In genomic region chr4:88094768-88095420, GRCm38 (mm10) we compare ENCODE assay signal across 8 mouse cellular contexts. TPM values are rescaled to one million over a fixed set of nuclear protein-coding genes. Genes with fewer than 3 reads are reported as not detected.
DNase-seq lines count a peak whose midpoint lies in the region; ATAC-seq and TF ChIP-seq lines count a peak whose summit lies in the region.

No protein-coding gene starts in this region.

- H3K9ac ChIP-seq in heart, postnatal 0 days (replicated peaks; ENCODE audit: low read depth, low read length) = peak overlapping the region; percentile 75
- peak overlapping the region; percentile 84 for H3K9ac ChIP-seq in ES-E14 (ENCODE audit: insufficient read depth, low read depth, low read length, poor library complexity, severe bottlenecking)
- peak overlapping the region; percentile 78 for H3K9ac ChIP-seq in limb, embryonic 13.5 days

- no peak for DNase-seq in heart, postnatal 0 days (ENCODE audit: low spot score)
- DNase-seq in heart, postnatal 10 days = no peak
- peak; percentile 24 for DNase-seq in ES-E14 (ENCODE audit: low read depth, low spot score)
- no peak for DNase-seq in kidney, adult 18-20 months
- no peak for DNase-seq in cerebellum, postnatal 4 days (ENCODE audit: low spot score in 2 of 2)

- no peak for TF ChIP-seq CTCF in heart, postnatal 0 days (IDR thresholded peaks at IDR 0.05; ENCODE audit: low read depth)
- TF ChIP-seq CTCF in embryonic fibroblast, embryonic 13.5 days (IDR thresholded peaks at IDR 0.05; ENCODE audit: borderline replicate concordance, insufficient read depth, low read length) = no peak
- no peak for TF ChIP-seq CTCF in small intestine, adult 2 months (IDR thresholded peaks at IDR 0.05; ENCODE audit: extremely low read depth, insufficient read length, insufficient replicate concordance, low read depth, low read length)

- H3K9me3 ChIP-seq in heart, postnatal 0 days (replicated peaks; ENCODE audit: control insufficient read depth, low read length) = no peaks in the 10 kb centered on the region
- H3K9me3 ChIP-seq in ES-E14 (ENCODE audit: control insufficient read depth, insufficient read depth, low read depth, low read length) = no peaks in the 10 kb centered on the region
- no peaks in the 10 kb centered on the region for H3K9me3 ChIP-seq in limb, embryonic 13.5 days

- H3K27ac ChIP-seq in heart, postnatal 0 days (ENCODE audit: low read depth) = peak overlapping the region; percentile 51; the same call in 1 of the 2 replicates
- no peak overlapping the region for H3K27ac ChIP-seq in ES-E14 (ENCODE audit: insufficient read depth, low read depth, low read length, poor library complexity, severe bottlenecking)
- H3K27ac ChIP-seq in embryonic fibroblast, embryonic 13.5 days (ENCODE audit: insufficient read depth, low read length) = no peak overlapping the region
- no peak overlapping the region for H3K27ac ChIP-seq in limb, embryonic 13.5 days
- H3K27ac ChIP-seq in small intestine, adult 2 months (ENCODE audit: insufficient read depth, low read depth, low read length) = 0 out of 2 replicates have a peak overlapping the region, but pooled peaks have one; percentile 0

- in situ Hi-C loops in ES-E14 (cut with MboI; ENCODE audit: low sequenced_read_pairs in 2 of 2, unreplicated experiment in 2 of 2) = no loop called here

- peak overlapping the region; percentile 96 for H3K4me2 ChIP-seq in heart, postnatal 0 days (ENCODE audit: low read depth, low read length)
- H3K4me2 ChIP-seq in limb, embryonic 13.5 days (replicated peaks) = peak overlapping the region; percentile 94

- no peaks in the 10 kb centered on the region for H3K36me3 ChIP-seq in heart, postnatal 0 days (replicated peaks; ENCODE audit: control insufficient read depth, insufficient read depth, low read length)
- no peaks in the 10 kb centered on the region for H3K36me3 ChIP-seq in ES-E14 (ENCODE audit: control insufficient read depth, insufficient read depth, low read length, poor library complexity, severe bottlenecking)
- H3K36me3 ChIP-seq in limb, embryonic 13.5 days = no peaks in the 10 kb centered on the region
- no peaks in the 10 kb centered on the region for H3K36me3 ChIP-seq in small intestine, adult 2 months (ENCODE audit: control insufficient read depth, insufficient read depth, low read length)

- no peak for TF ChIP-seq POLR2A in embryonic fibroblast, embryonic 13.5 days (IDR thresholded peaks at IDR 0.05; ENCODE audit: low read depth, low read length)
- no peak for TF ChIP-seq POLR2A in small intestine, adult 2 months (IDR thresholded peaks at IDR 0.05; ENCODE audit: low read depth, low read length)

- H3K4me3 ChIP-seq in heart, postnatal 0 days (ENCODE audit: low read depth, low read length) = peak overlapping the region; percentile 74
- H3K4me3 ChIP-seq in ES-E14 (ENCODE audit: insufficient read depth in 1 of 2, low read depth in 1 of 2, low read length in 2 of 2, poor library complexity in 1 of 2, severe bottlenecking in 1 of 2) = peak overlapping the region; percentile 82 to 97
- peak overlapping the region; percentile 73 for H3K4me3 ChIP-seq in embryonic fibroblast, embryonic 13.5 days (ENCODE audit: insufficient read depth, low read length)
- H3K4me3 ChIP-seq in limb, embryonic 13.5 days = peak overlapping the region; percentile 59
- peak overlapping the region; percentile 81 for H3K4me3 ChIP-seq in small intestine, adult 2 months (ENCODE audit: low read depth, low read length)

- intact Hi-C loops in heart, postnatal 10 days (cut with DNase I) = loop anchor here (5.0 to 10.0 kb wide), 2 partner anchors 58 to 420 kb away; no protein-coding TSS in a partner anchor

- H3K27me3 ChIP-seq in heart, postnatal 0 days (ENCODE audit: control insufficient read depth, insufficient read depth, low read length) = no peaks in the 10 kb centered on the region
- no peaks in the 10 kb centered on the region for H3K27me3 ChIP-seq in limb, embryonic 13.5 days
- H3K27me3 ChIP-seq in small intestine, adult 2 months (ENCODE audit: control insufficient read depth, insufficient read depth, low read length) = no peaks in the 10 kb centered on the region

- 2% methylated on average over 30 of the region's 30 CpGs for WGBS in heart, postnatal 0 days
- under 1% methylated on average over 30 of the region's 30 CpGs for WGBS in limb, embryonic 13.5 days
- WGBS in small intestine, adult 2 months = 2% methylated on average over 30 of the region's 30 CpGs

- no peak for TF ChIP-seq EP300 in heart, postnatal 0 days (IDR thresholded peaks at IDR 0.05; ENCODE audit: low read depth)

- peak; percentile 59 for ATAC-seq in heart, postnatal 0 days (ENCODE audit: insufficient read depth, low read depth)
- ATAC-seq in limb, embryonic 13.5 days (ENCODE audit: low FRiP score, low read depth) = peak; percentile 76

- no peaks in the 10 kb centered on the region; the same call in 1 of the 2 replicates for H3K4me1 ChIP-seq in heart, postnatal 0 days (ENCODE audit: control insufficient read depth, insufficient read depth)
- no peaks in the 10 kb centered on the region for H3K4me1 ChIP-seq in ES-E14 (ENCODE audit: control insufficient read depth in 2 of 2, insufficient read depth in 2 of 2, low read length in 2 of 2, poor library complexity in 1 of 2)
- 0 out of 2 replicates have a peak, but pooled peaks cover 4% of the 10 kb centered on the region for H3K4me1 ChIP-seq in embryonic fibroblast, embryonic 13.5 days (ENCODE audit: control insufficient read depth, insufficient read depth, low read length)
- H3K4me1 ChIP-seq in limb, embryonic 13.5 days = peaks cover 6% of the 10 kb centered on the region; the same call in 1 of the 2 replicates
- H3K4me1 ChIP-seq in small intestine, adult 2 months (ENCODE audit: control insufficient read depth, insufficient read depth, insufficient read length, low read length) = no peaks in the 10 kb centered on the region

TF ChIP-seq in ES-E14, 5 proteins besides CTCF, POLR2A, EP300 and RAD21:
- TF ChIP-seq ZC3H11A (IDR thresholded peaks at IDR 0.05; ENCODE audit: borderline replicate concordance, low read depth, low read length) = no peak
- no peak for TF ChIP-seq CHD2 (IDR thresholded peaks at IDR 0.05; ENCODE audit: low read depth, low read length)
- TF ChIP-seq ZNF384 (IDR thresholded peaks at IDR 0.05; ENCODE audit: low read depth, low read length) = no peak
- no peak for TF ChIP-seq MAFK (IDR thresholded peaks at IDR 0.05; ENCODE audit: insufficient read depth, low read depth, low read length)

RNA-seq across cellular contexts. Expression of gene Focad, which starts 0.5 kb away (rescaled TPM):
- 13.2 and 25.5 TPM in 2 replicates for total RNA-seq in heart, postnatal 0 days (2014; rRNA removed; ENCODE audit: low replicate concordance)
- 5.0 and 5.3 TPM in 2 replicates for polyA plus RNA-seq in heart, postnatal 0 days (2015; fragmentation: Nextera tagmentation; extraction: Ambion mirVana)
- total RNA-seq in heart, postnatal 10 days (2021) = 10 to 100 TPM; 13.9 to 16.7 TPM
- total RNA-seq in ES-E14 (2012; rRNA removed) = 14.7 and 17.1 TPM in 2 replicates
- 11.6 and 16.1 TPM in 2 replicates for polyA plus RNA-seq in embryonic fibroblast, embryonic 13.5 days (2011; ENCODE audit: insufficient read length, low read depth, missing spikeins)
- polyA plus RNA-seq in limb, embryonic 13.5 days (2015; fragmentation: Nextera tagmentation; extraction: Ambion mirVana) = 12.5 and 13.1 TPM in 2 replicates
- 2.2 TPM in 2 replicates for polyA plus RNA-seq in small intestine, adult 2 months (2012; rRNA removed)

Comparison
In these comparisons a context has a peak if more than half of its experiments do, and no peak if none do; other contexts are left out.
1. H3K27ac ChIP-seq: peak in heart, postnatal 0 days (single experiment) and small intestine, adult 2 months (single experiment); none in ES-E14 (single experiment), embryonic fibroblast, embryonic 13.5 days (single experiment) and limb, embryonic 13.5 days (single experiment).
2. Peak in every context shown above with its lines, with median percentiles within 50 percentile points of each other: H3K4me3 ChIP-seq and H3K9ac ChIP-seq.